Mouse (Mus musculus) lung, postnatal 0 days (tissue): ENCODE measurements around the gene Chrm3.

ENCODE experiments used
- CTCF ChIP-seq: IDR thresholded peaks from 2 replicates; pipeline ENCODE4 v1.5.1; 2016; ENCODE audit warnings: antibody characterized with exemption, mild to moderate bottlenecking
- EP300 ChIP-seq: IDR thresholded peaks from 2 replicates; pipeline ENCODE4 v1.6.1; 2016; ENCODE audit warnings: antibody characterized with exemption, mild to moderate bottlenecking, control low read depth

GRCm38 (mm10) chr13:10066829-10067618, 293.6 kb downstream of the Chrm3 start:
- TF ChIP-seq CTCF, result no peak
- TF ChIP-seq EP300, result peak; percentile 95
